Comparison of ENCODE assay signal across 25 mouse cellular contexts in genomic region chr1:63239305-63239704, GRCm38 (mm10). TPM values are rescaled to one million over a fixed set of nuclear protein-coding genes. Genes with fewer than 3 reads are reported as not detected.
DNase-seq lines count a peak whose midpoint lies in the region; ATAC-seq and TF ChIP-seq lines count a peak whose summit lies in the region.
"Had no signal": no experiment of that assay in that cellular context is flagged by ENCODE, and none has a peak within 500 bp of the region (broad histone marks: within the 10 kb centered on the region; RNA-seq: fewer than 3 reads in every experiment).

No protein-coding gene starts in this region.

- no peaks in the 10 kb centered on the region for H3K36me3 ChIP-seq in embryonic facial prominence, embryonic 14.5 days (ENCODE audit: control insufficient read depth, insufficient read depth, low read length)
- H3K36me3 ChIP-seq in embryonic facial prominence, embryonic 10.5 days (replicated peaks) = no peaks in the 10 kb centered on the region
- no peaks in the 10 kb centered on the region for H3K36me3 ChIP-seq in heart, embryonic 15.5 days
- no peaks in the 10 kb centered on the region for H3K36me3 ChIP-seq in myocyte (ENCODE audit: control insufficient read depth, insufficient read depth)
- H3K36me3 ChIP-seq: embryonic facial prominence, embryonic 12.5 days; hindbrain, embryonic 13.5 days had no signal

- no peak for DNase-seq in embryonic facial prominence, embryonic 14.5 days (ENCODE audit: low spot score)
- no peak for DNase-seq in embryonic facial prominence, embryonic 10.5 days (ENCODE audit: low spot score)
- DNase-seq in heart, postnatal 14 days = no peak
- peak; percentile 69 for DNase-seq in R1 (ENCODE audit: low read depth, low spot score)
- no peak for DNase-seq in thymus, postnatal 0 days (ENCODE audit: low spot score)
- DNase-seq: adrenal gland, adult 8-10 months; B cell, adult 2 months; cerebellum, adult 11 months; cerebellum, adult 8-10 months; cerebellum, postnatal 14 days; embryo, embryonic 11 days; forebrain, postnatal 0 days; heart, adult 18-20 months had no signal

- intact Hi-C loops in heart, postnatal 14 days (cut with DNase I) = no loop called here

- H3K4me3 ChIP-seq in embryonic facial prominence, embryonic 14.5 days (ENCODE audit: low read depth, low read length) = no peak overlapping the region
- no peak overlapping the region for H3K4me3 ChIP-seq in embryonic facial prominence, embryonic 10.5 days
- H3K4me3 ChIP-seq in heart, embryonic 15.5 days = no peak overlapping the region
- H3K4me3 ChIP-seq in myocyte = no peak overlapping the region
- H3K4me3 ChIP-seq: embryonic facial prominence, embryonic 12.5 days; forebrain, embryonic 13.5 days; hindbrain, embryonic 13.5 days had no signal

- H3K4me2 ChIP-seq in embryonic facial prominence, embryonic 14.5 days (ENCODE audit: low read depth, low read length) = no peak overlapping the region
- H3K4me2 ChIP-seq in heart, embryonic 15.5 days = no peak overlapping the region
- H3K4me2 ChIP-seq in myocyte (ENCODE audit: low read depth) = peak overlapping the region; percentile 54
- H3K4me2 ChIP-seq: embryonic facial prominence, embryonic 12.5 days; forebrain, embryonic 13.5 days; heart, embryonic 11.5 days; hindbrain, embryonic 13.5 days had no signal

- no peaks in the 10 kb centered on the region for H3K27me3 ChIP-seq in embryonic facial prominence, embryonic 14.5 days (replicated peaks; ENCODE audit: control insufficient read depth, insufficient read depth, low read length)
- H3K27me3 ChIP-seq in embryonic facial prominence, embryonic 10.5 days (replicated peaks; ENCODE audit: low read depth, poor library complexity, severe bottlenecking) = no peaks in the 10 kb centered on the region
- peaks cover 6% of the 10 kb centered on the region for H3K27me3 ChIP-seq in heart, embryonic 15.5 days
- no peaks in the 10 kb centered on the region for H3K27me3 ChIP-seq in myocyte (ENCODE audit: control insufficient read depth, insufficient read depth, insufficient read length)
- H3K27me3 ChIP-seq: forebrain, embryonic 13.5 days had no signal

- H3K4me1 ChIP-seq in embryonic facial prominence, embryonic 14.5 days (ENCODE audit: control insufficient read depth, insufficient read depth, low read length) = no peaks in the 10 kb centered on the region
- H3K4me1 ChIP-seq in embryonic facial prominence, embryonic 10.5 days = peaks cover 9% of the 10 kb centered on the region
- peaks cover 4% of the 10 kb centered on the region; the same call in 1 of the 2 replicates for H3K4me1 ChIP-seq in heart, embryonic 15.5 days (replicated peaks)
- H3K4me1 ChIP-seq: embryonic facial prominence, embryonic 12.5 days had no signal

- H3K9me3 ChIP-seq in embryonic facial prominence, embryonic 14.5 days (ENCODE audit: control insufficient read depth, low read length) = no peaks in the 10 kb centered on the region
- no peaks in the 10 kb centered on the region for H3K9me3 ChIP-seq in embryonic facial prominence, embryonic 10.5 days
- no peaks in the 10 kb centered on the region for H3K9me3 ChIP-seq in heart, embryonic 15.5 days (replicated peaks)
- H3K9me3 ChIP-seq: embryonic facial prominence, embryonic 12.5 days; forebrain, embryonic 13.5 days; hindbrain, embryonic 13.5 days had no signal

- TF ChIP-seq POLR2A in myocyte (IDR thresholded peaks at IDR 0.05; ENCODE audit: insufficient read length, low read depth) = no peak

- H3K27ac ChIP-seq in embryonic facial prominence, embryonic 14.5 days (replicated peaks; ENCODE audit: low read depth, low read length) = peak overlapping the region; percentile 39; the same call in 1 of the 2 replicates
- H3K27ac ChIP-seq in embryonic facial prominence, embryonic 10.5 days (replicated peaks) = no peak overlapping the region
- peak overlapping the region; percentile 42; the same call in 1 of the 2 replicates for H3K27ac ChIP-seq in heart, embryonic 15.5 days
- H3K27ac ChIP-seq: embryonic facial prominence, embryonic 12.5 days; forebrain, embryonic 13.5 days; hindbrain, embryonic 13.5 days; hindbrain, postnatal 0 days had no signal

- no peak overlapping the region for H3ac ChIP-seq in myocyte (ENCODE audit: control insufficient read depth, insufficient read length)

- ATAC-seq in embryonic facial prominence, embryonic 14.5 days (ENCODE audit: low read depth) = peak; percentile 26; the same call in 1 of the 2 replicates
- ATAC-seq in heart, embryonic 15.5 days (replicated peaks; ENCODE audit: insufficient number of reproducible peaks, insufficient read depth, low FRiP score, low read depth) = no peak
- ATAC-seq: CD4-positive, CD25-positive, alpha-beta regulatory T cell, adult 4 months; forebrain, embryonic 13.5 days; forebrain, postnatal 0 days; hindbrain, postnatal 0 days; Patski had no signal

- H3K79me2 ChIP-seq in myocyte (ENCODE audit: control insufficient read depth, insufficient read depth) = no peaks in the 10 kb centered on the region

- 58% methylated on average over 4 of the region's 4 CpGs for WGBS in embryonic facial prominence, embryonic 14.5 days
- WGBS in embryonic facial prominence, embryonic 10.5 days = 65% methylated on average over 4 of the region's 4 CpGs
- 53% methylated on average over 4 of the region's 4 CpGs for WGBS in heart, embryonic 15.5 days

- H3K9ac ChIP-seq in embryonic facial prominence, embryonic 14.5 days (ENCODE audit: low read depth, low read length) = no peak overlapping the region
- no peak overlapping the region for H3K9ac ChIP-seq in heart, embryonic 15.5 days
- H3K9ac ChIP-seq: embryonic facial prominence, embryonic 12.5 days; forebrain, embryonic 13.5 days; forebrain, postnatal 0 days; hindbrain, embryonic 13.5 days had no signal

TF ChIP-seq in myocyte, 11 proteins besides CTCF, POLR2A, EP300 and RAD21:
- peak; percentile 37 for TF ChIP-seq TCF12 (IDR thresholded peaks at IDR 0.05; ENCODE audit: insufficient read depth, poor library complexity, severe bottlenecking)
- TF ChIP-seq POLR2AphosphoS2 (IDR thresholded peaks at IDR 0.05; ENCODE audit: insufficient read length, low read depth) = no peak
- TF ChIP-seq TCF3 (IDR thresholded peaks at IDR 0.05; ENCODE audit: insufficient read length, low read depth) = no peak
- peak; percentile 8 to 77 (median 27) for TF ChIP-seq MYOD1 (IDR thresholded peaks at IDR 0.05; ENCODE audit: control insufficient read depth in 1 of 3, insufficient read length in 2 of 3, low read depth in 2 of 3)
- no peak for TF ChIP-seq REST (IDR thresholded peaks at IDR 0.05; ENCODE audit: insufficient read depth, insufficient read length)
- TF ChIP-seq USF1 (IDR thresholded peaks at IDR 0.05; ENCODE audit: low read depth) = no peak
- TF ChIP-seq CEBPB (IDR thresholded peaks at IDR 0.05; ENCODE audit: insufficient read depth, poor library complexity, severe bottlenecking) = no peak
- peak in 2 of 3 experiments; percentile 59 to 71 for TF ChIP-seq MYOG (IDR thresholded peaks at IDR 0.05; ENCODE audit: control insufficient read depth in 1 of 3, insufficient read depth in 1 of 3, insufficient read length in 2 of 3, low read depth in 2 of 3)
TF ChIP-seq in myocyte: peak in this region for 3.

RNA-seq across cellular contexts. Expression of gene Gpr1, which starts 25.0 kb away (rescaled TPM):
- polyA plus RNA-seq in embryonic facial prominence, embryonic 14.5 days (2014; fragmentation: Nextera tagmentation; extraction: Ambion mirVana) = 0.41 and 0.64 TPM in 2 replicates
- 0.10 and 0.12 TPM in 2 replicates for polyA plus RNA-seq in embryonic facial prominence, embryonic 10.5 days (2016; fragmentation: Nextera tagmentation; extraction: Ambion mirVana)
- polyA plus RNA-seq in heart, embryonic 15.5 days (2015; fragmentation: Nextera tagmentation; extraction: Ambion mirVana) = 0.11 and 0.14 TPM in 2 replicates
- under 1 TPM; 0.36 to 0.59 TPM for total RNA-seq in heart, postnatal 14 days (2021)
- 0.02 TPM for polyA plus RNA-seq in myocyte (2012; fragmentation: generic; extraction: Trizol)
- 0.31 and 0.44 TPM in 2 replicates for polyA plus RNA-seq in thymus, postnatal 0 days (2015; fragmentation: Nextera tagmentation; extraction: Ambion mirVana)
- total RNA-seq: common myeloid progenitor, adult 5-6 weeks; hematopoietic stem cell, adult 5-6 weeks had no signal
- polyA plus RNA-seq: CD4-positive, CD25-positive, alpha-beta regulatory T cell, adult 4 months; heart, embryonic 11.5 days; intestine, embryonic 14.5 days; Patski had no signal

RNA-seq across cellular contexts. Expression of gene Zdbf2, which starts 33.8 kb away (rescaled TPM):
- polyA plus RNA-seq in embryonic facial prominence, embryonic 14.5 days (2014; fragmentation: Nextera tagmentation; extraction: Ambion mirVana) = 25.7 and 30.6 TPM in 2 replicates
- polyA plus RNA-seq in embryonic facial prominence, embryonic 10.5 days (2016; fragmentation: Nextera tagmentation; extraction: Ambion mirVana) = 18.8 and 21.0 TPM in 2 replicates
- polyA plus RNA-seq in heart, embryonic 15.5 days (2015; fragmentation: Nextera tagmentation; extraction: Ambion mirVana) = 6.2 TPM in 2 replicates
- total RNA-seq in heart, postnatal 14 days (2021) = 1 to 10 TPM; 1.3 to 1.4 TPM
- polyA plus RNA-seq in myocyte (2012; fragmentation: generic; extraction: Trizol) = under 0.01 TPM
- polyA plus RNA-seq in thymus, postnatal 0 days (2015; fragmentation: Nextera tagmentation; extraction: Ambion mirVana) = 0.32 and 0.34 TPM in 2 replicates
- total RNA-seq: common myeloid progenitor, adult 5-6 weeks had no signal
- polyA plus RNA-seq: CD4-positive, CD25-positive, alpha-beta regulatory T cell, adult 4 months; Patski had no signal
